Mouse (Mus musculus): Measurements from ENCODE around the gene Rnls. TPM values are rescaled to one million over a fixed set of nuclear protein-coding genes. Genes with fewer than 3 reads are reported as not detected.

Rnls gene
- polyA plus RNA-seq, 1 experiment: 1.8 TPM

DNA sequence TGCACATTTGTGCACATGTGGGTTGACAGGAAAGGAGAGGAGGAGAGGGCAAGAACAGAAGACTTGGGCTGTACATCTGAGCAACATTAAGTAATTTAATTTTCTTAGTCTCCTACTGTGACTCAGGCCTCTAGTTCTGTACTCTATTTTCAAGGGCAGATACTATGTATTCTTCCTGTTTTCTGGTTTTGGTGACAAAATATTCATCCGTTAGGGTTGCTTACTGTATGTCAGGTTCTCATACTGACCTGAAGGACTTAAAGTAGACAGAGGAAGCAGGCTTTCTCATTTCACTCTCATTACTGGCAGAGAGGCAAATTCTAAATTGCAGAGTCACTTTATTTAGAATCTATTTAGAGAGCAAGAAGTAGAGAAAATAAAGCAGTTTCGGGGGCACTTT, 186.7 kb downstream of the Rnls start:
- DNase-seq (ENCODE audit: low read depth, low spot score): no peak
- 85% methylated on average over 2 of the region's 2 CpGs for WGBS

DNA sequence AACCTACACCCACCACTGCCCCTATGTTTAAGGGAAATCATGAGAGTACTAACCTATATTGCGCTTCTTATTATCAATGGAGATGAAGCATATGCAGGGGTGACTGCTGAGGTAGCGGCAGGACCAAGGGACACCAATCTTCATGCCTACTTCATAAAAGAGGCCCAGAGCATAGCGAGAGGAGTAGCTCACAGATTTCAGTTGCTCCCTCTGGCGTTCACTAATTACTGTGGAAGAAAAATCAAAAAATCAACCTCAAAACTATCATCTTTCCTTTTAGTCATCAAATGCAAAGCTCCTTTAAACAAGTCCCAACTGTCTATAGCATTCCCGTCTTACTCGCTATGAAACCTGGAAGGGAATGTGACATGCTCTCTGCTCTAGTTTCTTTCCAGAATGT, 189.7 kb downstream of the Rnls start:
- 91% methylated on average over 6 of the region's 6 CpGs for WGBS
- DNase-seq (ENCODE audit: low read depth, low spot score): no peak

DNA sequence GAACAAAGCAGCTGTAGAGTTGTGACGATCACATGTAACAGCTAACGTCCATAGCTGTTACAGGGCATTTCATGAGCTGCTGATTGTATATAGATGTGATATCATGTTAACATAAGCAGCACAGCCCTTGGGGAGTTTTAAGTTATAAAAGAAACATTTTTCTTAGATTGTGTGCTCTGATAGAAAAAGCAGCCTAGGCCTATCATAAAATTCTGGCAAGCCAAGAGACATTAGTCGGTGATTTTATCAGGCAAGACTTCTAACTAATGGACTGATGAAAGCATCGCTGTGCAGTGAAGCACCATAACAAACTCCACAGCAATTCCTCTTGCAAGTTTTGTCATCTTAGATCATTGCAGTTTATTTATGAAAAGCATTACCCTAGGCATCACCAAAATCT, 190.9 kb downstream of the Rnls start:
- DNase-seq (ENCODE audit: low read depth, low spot score): no peak
- 67% methylated on average over 4 of the region's 4 CpGs for WGBS

DNA sequence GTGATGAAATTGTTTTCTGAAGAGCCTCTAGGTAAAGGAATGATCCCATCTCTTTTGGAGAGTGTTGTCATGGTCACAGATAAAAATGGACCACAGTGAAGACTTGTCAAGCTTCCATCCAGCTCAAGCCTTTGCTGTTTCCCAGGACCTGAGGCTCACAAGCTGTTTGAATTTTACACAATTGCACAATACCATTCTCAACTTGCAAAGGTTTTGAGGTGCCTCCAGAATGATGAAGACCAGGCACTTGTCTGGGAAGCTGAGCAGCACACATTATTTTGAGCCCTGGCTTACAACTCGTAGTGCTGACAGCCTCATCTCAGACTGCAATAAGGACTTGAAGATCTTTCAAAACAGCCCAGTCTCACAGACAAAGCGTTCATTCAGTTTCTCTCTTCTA, 200.0 kb downstream of the Rnls start:
- WGBS: 62% methylated on average over 2 of the region's 2 CpGs
- DNase-seq (ENCODE audit: low read depth, low spot score): no peak

DNA sequence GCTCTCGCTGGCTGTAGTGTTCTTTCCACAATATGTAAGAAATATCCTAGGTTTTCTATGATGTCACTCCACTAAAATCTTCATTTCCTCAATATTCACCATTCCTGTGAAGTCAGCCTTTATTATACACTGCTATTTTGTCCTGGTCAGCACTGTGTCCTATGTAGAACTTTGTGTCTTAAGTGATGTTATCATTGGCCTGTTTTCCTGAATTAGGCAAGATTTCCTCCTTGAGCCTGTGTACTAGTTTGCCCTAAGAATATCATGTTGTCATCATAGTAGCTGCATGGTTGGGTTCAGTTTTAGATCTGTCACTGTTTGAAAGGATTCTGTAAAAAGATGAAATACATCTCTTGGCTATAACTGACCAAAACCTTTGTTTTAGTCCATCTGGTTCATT, 203.3 kb downstream of the Rnls start:
- no peak for DNase-seq (ENCODE audit: low read depth, low spot score)
- WGBS: 91% methylated on average over 1 of the region's 1 CpGs

DNA sequence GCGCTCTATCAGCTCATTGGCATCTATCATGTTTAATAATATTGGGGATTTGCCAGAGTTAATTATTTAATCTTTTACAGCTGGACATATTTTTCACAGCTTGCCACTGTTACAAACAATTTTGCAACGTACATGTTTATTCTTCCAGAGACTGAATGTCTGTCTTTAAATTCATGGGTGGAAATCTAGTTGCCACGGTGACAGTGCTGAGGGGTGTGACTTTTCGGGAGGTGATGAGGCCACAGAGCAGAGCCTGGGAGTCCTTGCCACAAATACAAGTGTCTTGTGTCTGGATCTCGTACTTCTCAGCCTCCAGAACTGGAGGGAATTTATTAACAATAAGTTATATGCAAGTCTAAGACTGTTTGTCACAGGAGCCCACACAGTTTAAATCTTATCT, 212.5 kb downstream of the Rnls start:
- no peak for DNase-seq (ENCODE audit: low read depth, low spot score)
- WGBS: 72% methylated on average over 5 of the region's 5 CpGs

DNA sequence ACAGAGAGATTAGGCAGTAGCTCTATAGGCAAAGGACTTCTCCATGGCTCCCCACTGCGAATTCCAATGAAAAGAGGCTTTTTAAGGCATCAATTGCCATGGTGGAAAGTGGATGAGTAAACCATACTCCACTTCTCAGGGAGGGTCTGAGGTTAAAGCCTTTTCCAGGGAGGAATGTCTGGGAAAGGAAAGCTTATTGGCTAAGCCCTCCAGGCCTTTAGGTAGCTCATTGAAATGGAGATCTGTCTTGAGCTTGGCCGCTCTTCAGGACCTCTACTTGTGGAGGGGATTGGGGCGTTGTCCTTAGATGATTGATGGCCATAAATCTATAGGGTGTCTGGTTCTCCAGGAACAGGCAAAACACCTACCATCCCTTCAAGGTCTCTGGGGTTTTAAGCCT, 213.2 kb downstream of the Rnls start:
- 77% methylated on average over 3 of the region's 3 CpGs for WGBS
- DNase-seq (ENCODE audit: low read depth, low spot score): no peak

DNA sequence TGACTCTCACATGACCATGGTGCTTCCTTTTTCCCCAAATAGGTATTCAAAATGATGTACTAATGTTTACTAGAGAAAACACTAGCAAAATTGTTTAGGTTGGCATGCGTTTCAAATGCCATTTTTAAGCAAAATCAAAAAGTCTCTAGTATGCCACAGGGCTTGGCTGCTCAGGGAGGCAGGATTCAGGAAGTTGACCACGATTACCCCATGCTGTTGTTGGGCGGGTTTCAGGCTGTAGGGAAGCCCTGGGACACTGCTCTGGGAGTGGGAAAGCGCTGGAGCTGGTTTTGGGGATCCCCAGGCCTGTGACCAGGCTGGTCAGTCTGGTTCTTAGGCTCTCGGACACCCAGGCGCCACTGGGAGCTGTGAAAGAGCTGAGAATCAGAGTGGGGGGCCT, 213.7 kb downstream of the Rnls start:
- DNase-seq (ENCODE audit: low read depth, low spot score): no peak
- 74% methylated on average over 6 of the region's 6 CpGs for WGBS

DNA sequence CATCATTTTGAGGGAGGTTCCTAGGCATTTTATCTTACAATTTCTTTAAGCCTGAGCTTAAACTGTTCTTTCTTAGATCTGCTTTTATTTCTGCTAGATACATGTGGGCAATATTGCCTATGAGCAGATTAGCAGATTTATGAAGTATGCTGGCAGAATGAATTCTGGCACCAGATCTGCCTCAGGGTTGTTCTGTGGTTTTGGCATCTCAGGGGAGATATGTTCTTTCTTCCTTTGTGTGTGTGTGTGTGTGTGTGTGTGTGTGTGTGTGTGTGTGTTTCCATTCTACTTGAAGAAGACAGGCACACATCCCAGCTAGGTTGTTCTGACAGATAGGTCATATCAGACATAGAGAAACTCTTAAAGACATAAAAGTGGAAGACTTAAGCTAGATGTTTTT, 218.1 kb downstream of the Rnls start:
- DNase-seq (ENCODE audit: low read depth, low spot score): no peak

DNA sequence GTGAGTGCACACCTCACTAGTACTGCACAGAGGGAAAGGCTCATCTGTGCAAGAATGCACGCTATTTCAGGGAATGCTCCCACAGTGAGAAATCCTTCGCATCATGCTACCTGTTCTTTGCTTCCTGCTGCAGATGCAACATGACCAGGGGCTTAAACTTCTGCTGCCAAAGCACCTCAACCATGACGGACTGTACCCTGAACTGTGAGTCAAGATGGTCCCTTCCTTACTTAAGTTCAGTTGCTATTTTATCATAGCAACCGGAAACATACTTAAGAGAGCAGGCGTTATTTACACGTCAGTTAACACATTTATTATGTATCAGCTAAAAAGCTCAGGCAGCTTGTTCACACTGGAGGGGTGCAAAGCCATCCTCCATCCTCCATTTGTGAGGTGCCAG, 222.2 kb downstream of the Rnls start:
- 92% methylated on average over 6 of the region's 6 CpGs for WGBS

DNA sequence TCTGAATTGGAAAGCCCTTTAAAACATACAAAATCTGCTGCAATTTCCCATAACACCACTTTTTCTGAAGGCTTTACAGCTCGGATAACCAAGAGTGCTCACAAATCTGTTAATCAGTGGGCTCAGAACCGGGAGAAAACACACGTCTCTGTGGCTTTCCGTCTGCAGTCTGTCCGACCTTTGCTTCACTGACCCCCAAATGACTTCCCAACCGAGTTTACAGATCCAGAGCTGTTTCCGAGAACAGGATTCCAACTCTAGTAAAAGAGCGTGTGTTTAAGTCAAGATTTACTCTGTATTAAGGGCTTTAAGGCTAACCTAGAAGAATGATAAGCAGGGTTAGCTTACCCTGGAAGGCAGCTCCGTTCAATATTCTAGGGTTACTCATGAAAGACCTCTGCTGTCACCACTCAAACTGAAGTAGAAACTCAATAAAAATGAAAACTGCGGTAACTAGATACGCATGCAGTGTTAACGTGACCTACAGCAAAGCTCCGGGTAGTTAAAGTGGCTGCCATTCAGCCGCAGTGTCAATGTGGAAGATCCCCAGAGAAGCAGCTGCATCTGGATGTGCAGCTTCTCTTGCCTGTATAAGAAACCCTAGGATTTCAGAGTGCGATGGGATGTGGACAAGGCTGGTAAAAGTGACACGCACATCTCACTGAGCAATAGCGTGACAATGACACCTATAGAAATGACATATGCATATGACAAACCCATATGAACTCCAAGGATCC, 224.4 kb downstream of the Rnls start:
- 31% methylated on average over 17 of the region's 17 CpGs for WGBS
- DNase-seq (ENCODE audit: low read depth, low spot score): no peak

More for the DNA sequence above, 222.2 kb downstream of the Rnls start:
- DNase-seq (ENCODE audit: low read depth, low spot score): no peak

DNA sequence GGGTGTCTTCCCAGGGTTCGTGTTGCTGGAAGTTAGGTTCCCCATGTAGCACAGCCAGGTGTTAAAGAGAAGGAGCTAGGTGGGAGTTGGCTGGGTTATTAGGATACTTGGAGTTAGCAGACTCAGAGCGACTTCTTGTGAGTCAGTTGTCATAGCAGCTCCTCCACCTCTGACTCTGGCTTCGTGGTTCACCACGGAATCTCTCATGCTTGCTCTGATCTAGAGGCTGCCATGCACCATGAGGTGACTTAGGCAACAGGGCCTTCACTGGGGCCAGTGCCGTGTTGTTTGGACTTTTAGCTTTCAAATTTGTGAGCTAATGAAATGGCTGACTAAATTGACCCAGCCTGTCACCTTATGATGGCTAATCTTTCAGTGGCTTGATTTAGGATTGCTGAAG, 227.3 kb downstream of the Rnls start:
- WGBS: 77% methylated on average over 5 of the region's 5 CpGs
- no peak for DNase-seq (ENCODE audit: low read depth, low spot score)

DNA sequence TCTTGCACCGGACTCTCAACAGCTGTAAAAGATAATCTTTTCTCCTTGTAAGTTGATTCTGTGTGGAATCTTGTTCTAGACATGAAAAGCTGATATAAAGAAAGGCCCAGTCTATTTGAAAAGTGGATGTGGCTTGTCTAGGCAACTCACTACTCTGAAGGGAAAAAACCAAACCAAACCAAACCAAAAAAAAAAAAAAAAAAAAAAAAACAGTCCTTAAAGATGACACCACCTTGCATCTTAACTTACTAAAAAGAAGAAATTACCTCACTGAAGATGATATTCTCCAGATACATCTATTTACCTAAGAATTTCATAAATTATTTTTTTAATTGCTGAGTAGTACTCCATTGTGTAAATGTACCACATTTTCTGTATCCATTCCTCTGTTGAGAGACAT, 230.2 kb downstream of the Rnls start:
- no peak for DNase-seq (ENCODE audit: low read depth, low spot score)
- 73% methylated on average over 1 of the region's 1 CpGs for WGBS

DNA sequence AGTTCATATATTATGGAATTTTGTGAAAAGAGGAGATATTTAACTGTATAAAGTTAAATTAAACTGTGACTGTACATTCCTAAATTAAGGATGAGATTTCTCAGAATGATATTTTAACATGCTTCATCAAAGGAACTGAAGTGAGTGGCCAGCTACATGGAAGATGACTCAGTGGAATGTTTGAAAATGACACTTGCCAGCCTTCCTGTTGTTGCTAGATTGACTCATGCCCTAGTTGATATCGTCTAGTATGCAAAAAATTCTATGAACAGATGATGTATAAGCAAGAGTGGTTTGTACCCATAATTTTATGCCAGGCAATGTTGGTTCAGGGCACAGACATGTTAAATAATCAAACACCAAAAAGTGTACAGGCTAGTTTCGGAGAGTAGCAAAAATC, 232.2 kb downstream of the Rnls start:
- 92% methylated on average over 2 of the region's 2 CpGs for WGBS
- DNase-seq (ENCODE audit: low read depth, low spot score): no peak

DNA sequence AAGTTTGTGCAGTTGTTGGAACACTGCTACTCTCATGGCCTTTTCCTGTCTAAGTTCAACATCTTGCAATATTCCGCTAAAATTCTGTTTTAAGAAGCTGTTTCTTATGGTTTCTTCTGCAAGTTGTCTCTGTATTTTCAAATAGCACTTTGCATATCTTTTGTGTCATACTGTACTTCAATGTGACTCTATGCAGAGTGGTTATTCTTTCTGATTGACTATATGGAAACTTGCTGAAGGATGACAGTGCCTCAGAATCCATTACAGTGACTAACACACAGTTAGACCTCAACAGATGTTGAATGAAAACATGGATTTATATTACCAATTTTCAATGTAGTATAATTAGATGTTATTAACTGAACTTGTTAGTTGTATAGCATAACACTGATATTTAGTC, 232.9 kb downstream of the Rnls start:
- WGBS: 92% methylated on average over 1 of the region's 1 CpGs
- no peak for DNase-seq (ENCODE audit: low read depth, low spot score)

DNA sequence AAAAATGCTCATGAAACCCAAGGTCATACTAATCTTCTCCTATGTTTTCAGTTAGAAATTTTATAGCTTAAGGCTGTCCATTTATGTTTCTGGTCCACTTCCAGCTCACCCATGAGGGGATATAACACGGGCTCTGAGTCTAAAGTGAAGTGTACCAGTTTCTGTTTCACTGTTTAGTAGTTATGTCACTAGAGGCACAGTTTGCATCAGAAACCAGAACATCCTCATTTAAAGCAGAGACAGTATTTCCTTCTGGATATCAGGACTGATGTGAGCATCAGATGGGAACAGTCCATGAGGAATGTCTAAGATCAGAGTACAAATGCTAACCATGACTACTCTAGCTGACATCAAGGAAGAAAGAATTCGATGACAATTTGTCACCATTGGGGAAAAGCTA, 233.9 kb downstream of the Rnls start:
- no peak for DNase-seq (ENCODE audit: low read depth, low spot score)
- WGBS: 64% methylated on average over 2 of the region's 2 CpGs

DNA sequence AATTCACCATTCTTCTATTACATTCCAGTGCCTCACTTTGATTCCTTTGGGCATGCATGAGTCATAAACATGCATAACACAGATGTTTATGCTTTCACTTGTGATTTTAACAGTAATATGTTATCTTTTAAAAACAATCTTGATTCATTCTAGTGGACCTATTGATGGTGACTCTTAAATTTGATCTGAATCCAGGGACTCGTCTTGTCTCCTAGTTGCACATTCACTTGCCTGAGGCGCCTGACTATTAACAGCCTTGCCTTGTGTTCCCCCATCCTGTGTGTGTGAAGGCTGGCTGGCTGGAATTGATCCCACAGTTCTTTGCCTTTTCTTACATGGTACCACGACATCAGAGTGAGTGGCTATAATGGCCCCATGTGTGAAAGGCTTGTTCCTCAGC, 243.7 kb downstream of the Rnls start:
- WGBS: 89% methylated on average over 3 of the region's 3 CpGs
- no peak for DNase-seq (ENCODE audit: low read depth, low spot score)

DNA sequence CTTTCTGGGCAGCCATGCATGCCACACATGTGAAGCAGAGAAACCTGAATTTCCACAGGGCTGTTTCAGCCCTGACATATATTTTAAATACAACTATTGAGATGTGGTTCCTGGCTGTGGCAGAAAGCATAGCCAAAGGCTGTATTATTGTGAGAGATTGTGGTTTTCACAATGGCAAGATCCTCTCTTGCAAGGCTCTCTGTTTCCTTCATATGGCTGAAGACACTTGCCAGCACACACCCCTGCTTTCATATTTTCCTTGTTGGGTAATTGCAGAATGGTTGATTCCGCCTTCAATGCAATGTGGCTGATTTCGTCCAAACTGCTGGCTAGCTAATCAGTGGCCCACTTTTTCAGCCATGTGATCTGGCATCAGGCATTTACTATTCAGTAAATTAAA, 248.9 kb downstream of the Rnls start:
- no peak for DNase-seq (ENCODE audit: low read depth, low spot score)
- 87% methylated on average over 2 of the region's 2 CpGs for WGBS

DNA sequence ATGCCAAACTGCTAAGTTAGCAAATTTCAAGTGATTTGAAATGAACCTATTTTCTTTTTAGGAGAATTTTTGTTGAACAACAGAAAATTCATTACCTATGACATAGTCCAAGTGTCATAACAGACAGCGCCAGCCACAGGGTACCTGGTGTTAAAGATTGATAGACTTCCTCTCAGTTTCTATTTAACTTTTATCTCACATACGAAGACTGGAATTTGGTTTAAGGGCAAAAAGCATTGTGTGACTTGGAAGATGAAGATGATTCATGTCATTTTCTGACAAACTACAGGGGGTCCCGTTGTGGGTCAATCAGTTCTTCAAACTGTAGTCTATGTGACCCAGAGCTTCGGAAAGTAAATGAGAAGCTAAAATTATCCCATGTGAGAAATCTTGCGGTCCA, 254.8 kb downstream of the Rnls start:
- WGBS: 69% methylated on average over 5 of the region's 5 CpGs
- DNase-seq (ENCODE audit: low read depth, low spot score): no peak

DNA sequence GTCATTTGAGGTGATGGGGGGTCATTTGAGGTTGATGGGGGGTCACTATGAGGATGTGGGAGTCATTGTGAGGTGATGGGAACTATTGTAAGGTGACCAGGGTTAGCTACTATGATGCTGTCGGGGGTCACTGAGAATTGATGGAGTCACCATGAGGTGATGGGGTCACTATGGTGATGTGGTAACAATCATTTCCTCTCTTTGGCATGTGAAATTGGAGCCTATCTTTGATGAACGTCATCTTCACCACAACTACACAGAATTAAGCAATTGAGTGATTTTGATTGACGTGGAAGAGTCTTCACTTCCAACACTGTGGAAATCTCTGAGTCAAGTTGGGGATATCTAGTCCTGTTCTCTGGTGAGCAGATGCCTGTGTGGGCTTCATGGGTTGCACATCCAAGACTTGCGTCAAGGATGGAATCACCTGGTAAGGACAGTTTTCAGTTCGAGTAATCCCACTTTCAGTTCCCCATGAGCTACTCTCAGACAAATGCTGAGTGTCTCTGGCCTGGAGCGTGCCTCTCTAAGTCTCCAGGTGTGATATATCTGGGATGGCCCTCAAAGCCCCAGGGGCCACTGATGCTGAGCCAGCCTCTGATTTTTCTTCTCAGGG, 269.4 kb downstream of the Rnls start:
- 87% methylated on average over 6 of the region's 6 CpGs for WGBS
- DNase-seq (ENCODE audit: low read depth, low spot score): no peak

DNA sequence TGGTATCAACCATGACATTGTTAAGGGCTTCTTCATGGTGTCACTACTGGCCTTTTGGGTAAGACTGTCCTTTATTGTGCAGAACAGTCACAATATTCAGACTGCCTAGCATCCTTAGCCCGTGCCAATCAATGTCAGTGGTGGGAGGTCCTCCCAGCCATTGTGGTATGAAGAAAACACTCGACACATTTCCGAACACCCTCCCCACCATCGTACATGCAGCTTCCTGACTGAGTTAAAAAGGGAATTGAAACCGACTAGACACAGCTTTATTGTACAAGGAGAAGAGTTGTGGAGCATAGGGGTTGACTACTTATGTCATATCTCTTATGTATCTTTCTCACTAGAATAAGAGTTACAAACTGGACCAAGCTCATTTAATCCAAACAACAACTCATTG, 272.1 kb downstream of the Rnls start:
- WGBS: 83% methylated on average over 5 of the region's 5 CpGs
- DNase-seq (ENCODE audit: low read depth, low spot score): no peak

DNA sequence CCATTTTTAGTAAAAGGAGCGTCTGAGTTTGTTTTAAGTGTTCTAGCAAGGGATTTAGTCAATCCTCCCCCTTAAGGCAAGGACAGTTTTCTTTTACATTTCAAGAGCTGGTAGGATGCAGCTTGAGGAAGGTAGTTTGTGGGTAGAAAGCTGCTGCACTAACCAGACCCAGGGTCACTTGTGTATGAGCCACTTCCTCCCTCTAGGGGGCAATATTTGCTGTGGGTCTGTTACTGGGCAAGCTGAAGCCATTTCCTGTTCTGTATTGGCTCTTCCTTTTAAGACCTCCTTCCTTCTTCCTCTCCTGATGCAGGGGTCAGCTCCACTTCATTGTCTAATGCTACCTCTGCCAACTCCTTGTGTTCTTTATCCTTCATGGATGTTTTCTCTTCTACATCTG, 273.2 kb downstream of the Rnls start:
- DNase-seq (ENCODE audit: low read depth, low spot score): no peak
- WGBS: 68% methylated on average over 1 of the region's 1 CpGs

All from large intestine, adult 2 months (tissue).